Mouse (Mus musculus) erythroblast, adult 5-6 weeks (primary cell): Measurements from ENCODE around the gene Vmn1r21. TPM values are rescaled to one million over a fixed set of nuclear protein-coding genes. Genes with fewer than 3 reads are reported as not detected.

Source experiments
- total RNA-seq, 2 experiments: library from RNA; stranded (forward) in 1 of 2; stranded (reverse) in 1 of 2; fragments of 150-400 nt in 1 of 2; fragments of 200-764, 138-1000 nt in 1 of 2; gene quantifications; 2 replicates each; pipeline versions ENCODE4 v1.2.3 to v1.2.4; 2015 to 2017; ENCODE audit warnings: low replicate concordance in 2 of 2

Vmn1r21 gene
- total RNA-seq, 2 experiments from 2014 or later = not detected

Other genes starting within 250 kb of the Vmn1r21 start
- 7.1 and 7.7 TPM in 2 replicates for gene Pyurf, start 158.3 kb downstream of the Vmn1r21 start, total RNA-seq (2015; ENCODE audit: low replicate concordance)
- gene Pyurf, start 158.3 kb downstream of the Vmn1r21 start, total RNA-seq (2017; ENCODE audit: low replicate concordance) = 16.4 and 20.8 TPM in 2 replicates
- 13.1 and 21.7 TPM in 2 replicates for gene Lancl2, start 147.8 kb downstream of the Vmn1r21 start, total RNA-seq (2015; ENCODE audit: low replicate concordance)
- 26.2 and 45.4 TPM in 2 replicates for gene Lancl2, start 147.8 kb downstream of the Vmn1r21 start, total RNA-seq (2017; ENCODE audit: low replicate concordance)
- gene Vopp1, start 25.2 kb downstream of the Vmn1r21 start, total RNA-seq (2015; ENCODE audit: low replicate concordance) = 270 and 296 TPM in 2 replicates
- 358 and 528 TPM in 2 replicates for gene Vopp1, start 25.2 kb downstream of the Vmn1r21 start, total RNA-seq (2017; ENCODE audit: low replicate concordance)
- gene Vmn1r22, start 57.7 kb upstream of the Vmn1r21 start, total RNA-seq (2015; ENCODE audit: low replicate concordance) = not detected in 2 replicates
- gene Vmn1r22, start 57.7 kb upstream of the Vmn1r21 start, total RNA-seq (2017; ENCODE audit: low replicate concordance) = 0.56 TPM in 1 of 2 replicates, not detected in the other
- not detected in 2 replicates for gene Vmn1r23, start 76.5 kb upstream of the Vmn1r21 start, total RNA-seq (2015; ENCODE audit: low replicate concordance)
- not detected in 2 replicates for gene Vmn1r23, start 76.5 kb upstream of the Vmn1r21 start, total RNA-seq (2017; ENCODE audit: low replicate concordance)
- gene Vmn1r24, start 111.2 kb upstream of the Vmn1r21 start, total RNA-seq (2015; ENCODE audit: low replicate concordance) = not detected in 2 replicates
- gene Vmn1r24, start 111.2 kb upstream of the Vmn1r21 start, total RNA-seq (2017; ENCODE audit: low replicate concordance) = not detected in 2 replicates
- not detected in 2 replicates for gene Vmn1r25, start 130.5 kb upstream of the Vmn1r21 start, total RNA-seq (2015; ENCODE audit: low replicate concordance)
- not detected in 2 replicates for gene Vmn1r25, start 130.5 kb upstream of the Vmn1r21 start, total RNA-seq (2017; ENCODE audit: low replicate concordance)
- gene Vmn1r26, start 164.8 kb upstream of the Vmn1r21 start, total RNA-seq (2015; ENCODE audit: low replicate concordance) = not detected in 2 replicates
- gene Vmn1r26, start 164.8 kb upstream of the Vmn1r21 start, total RNA-seq (2017; ENCODE audit: low replicate concordance) = not detected in 2 replicates